Mouse (Mus musculus): ENCODE results near the gene 2210016L21Rik.
"Not testable (repeated sequence)": the region's sequence is repeated elsewhere in the genome, so short reads cannot be mapped to it uniquely, and the experiment has no call there.

The 2210016L21Rik gene

GRCm38 (mm10) chr5:114942074-114942765, at the start of gene 2210016L21Rik:
Gene 2210016L21Rik (plus strand): TSS chr5:114942158.
- peak; percentile 76 to 80 for DNase-seq (ENCODE audit: low read depth in 2 of 2, low spot score in 2 of 2)

- no peak for DNase-seq (ENCODE audit: low read depth in 2 of 2, low spot score in 2 of 2)
Measured at GRCm38 (mm10) chr5:114895542-114895941, 46.4 kb upstream of the 2210016L21Rik start.

- DNase-seq (ENCODE audit: low read depth in 2 of 2, low spot score in 2 of 2): peak in 1 of 2 experiments; percentile 6
Measured at GRCm38 (mm10) chr5:114896688-114897373, 45.1 kb upstream of the 2210016L21Rik start, which contains the start of gene Oasl2. Gene Oasl2 (plus strand): TSS chr5:114896936.

- DNase-seq (ENCODE audit: low read depth in 2 of 2, low spot score in 2 of 2): peak in 1 of 2 experiments; percentile 39
Measured at GRCm38 (mm10) chr5:114897374-114897793, 44.6 kb upstream of the 2210016L21Rik start.

GRCm38 (mm10) chr5:114898857-114899256, 43.1 kb upstream of the 2210016L21Rik start:
- no peak for DNase-seq (ENCODE audit: low read depth in 2 of 2, low spot score in 2 of 2)

GRCm38 (mm10) chr5:114902413-114902812, 39.5 kb upstream of the 2210016L21Rik start:
- peak; percentile 45 to 53 for DNase-seq (ENCODE audit: low read depth in 2 of 2, low spot score in 2 of 2)

- no peak for DNase-seq (ENCODE audit: low read depth in 2 of 2, low spot score in 2 of 2)
Measured at GRCm38 (mm10) chr5:114908598-114909305, 33.2 kb upstream of the 2210016L21Rik start.

- no peak for DNase-seq (ENCODE audit: low read depth in 2 of 2, low spot score in 2 of 2)
Measured at GRCm38 (mm10) chr5:114913686-114914085, 28.3 kb upstream of the 2210016L21Rik start.

- DNase-seq (ENCODE audit: low read depth in 2 of 2, low spot score in 2 of 2): no peak
Measured at GRCm38 (mm10) chr5:114914855-114915254, 27.1 kb upstream of the 2210016L21Rik start.

GRCm38 (mm10) chr5:114915854-114916253, 26.1 kb upstream of the 2210016L21Rik start:
- DNase-seq (ENCODE audit: low read depth in 2 of 2, low spot score in 2 of 2): no peak

- DNase-seq (ENCODE audit: low read depth in 2 of 2, low spot score in 2 of 2): no peak
Measured at GRCm38 (mm10) chr5:114916777-114917176, 25.2 kb upstream of the 2210016L21Rik start.

GRCm38 (mm10) chr5:114917357-114917756, 24.6 kb upstream of the 2210016L21Rik start:
- not testable (repeated sequence) for DNase-seq (ENCODE audit: low read depth in 2 of 2, low spot score in 2 of 2)

GRCm38 (mm10) chr5:114921551-114922365, 20.2 kb upstream of the 2210016L21Rik start:
- peak; percentile 68 to 77 for DNase-seq (ENCODE audit: low read depth in 2 of 2, low spot score in 2 of 2)

GRCm38 (mm10) chr5:114922366-114922731, 19.6 kb upstream of the 2210016L21Rik start:
- DNase-seq (ENCODE audit: low read depth in 2 of 2, low spot score in 2 of 2): no peak

- peak; percentile 25 to 36 for DNase-seq (ENCODE audit: low read depth in 2 of 2, low spot score in 2 of 2)
Measured at GRCm38 (mm10) chr5:114922998-114923473, 18.9 kb upstream of the 2210016L21Rik start, which contains the start of gene Oasl1. Gene Oasl1 (plus strand): TSS chr5:114923240.

- no peak for DNase-seq (ENCODE audit: low read depth in 2 of 2, low spot score in 2 of 2)
Measured at GRCm38 (mm10) chr5:114926153-114926684, 15.7 kb upstream of the 2210016L21Rik start.

GRCm38 (mm10) chr5:114926753-114927152, 15.2 kb upstream of the 2210016L21Rik start:
- no peak for DNase-seq (ENCODE audit: low read depth in 2 of 2, low spot score in 2 of 2)

GRCm38 (mm10) chr5:114931626-114932025, 10.3 kb upstream of the 2210016L21Rik start:
- DNase-seq (ENCODE audit: low read depth in 2 of 2, low spot score in 2 of 2): no peak

GRCm38 (mm10) chr5:114933206-114933605, 8.8 kb upstream of the 2210016L21Rik start:
- DNase-seq (ENCODE audit: low read depth in 2 of 2, low spot score in 2 of 2): no peak

- DNase-seq (ENCODE audit: low read depth in 2 of 2, low spot score in 2 of 2): no peak
Measured at GRCm38 (mm10) chr5:114935838-114936237, 6.1 kb upstream of the 2210016L21Rik start.
